Mouse (Mus musculus) ES-Bruce4 (cell line): ENCODE results near the gene Gramd4. TPM values are rescaled to one million over a fixed set of nuclear protein-coding genes. Genes with fewer than 3 reads are reported as not detected.

Experiments used
- H3K27ac ChIP-seq: 2 replicates; pipeline ENCODE4 v1.5.1; 2012; ENCODE audit warnings: low read length, inconsistent platforms; ENCODE audit not compliant: insufficient read depth
- H3K27me3 ChIP-seq: 2 replicates; pipeline ENCODE4 v1.6.1; 2012; ENCODE audit warnings: mild to moderate bottlenecking, low read length, inconsistent platforms; ENCODE audit not compliant: control insufficient read depth, poor library complexity, insufficient read depth, severe bottlenecking
- H3K36me3 ChIP-seq: 2 replicates; pipeline ENCODE4 v1.6.1; 2012; ENCODE audit warnings: inconsistent platforms, mild to moderate bottlenecking, low read length, moderate library complexity; ENCODE audit not compliant: control insufficient read depth, poor library complexity, insufficient read depth, severe bottlenecking
- H3K4me1 ChIP-seq: one replicate; pipeline ENCODE4 v1.8.1; 2011; ENCODE audit warnings: low read length; ENCODE audit not compliant: control insufficient read depth, insufficient read depth
- H3K4me3 ChIP-seq: 2 replicates; pipeline ENCODE4 v1.5.1; 2011; ENCODE audit warnings: low read depth, mild to moderate bottlenecking, low read length
- H3K9ac ChIP-seq: 2 replicates; pipeline ENCODE4 v1.6.1; 2012; ENCODE audit warnings: low read depth, mild to moderate bottlenecking, inconsistent platforms; ENCODE audit not compliant: poor library complexity, severe bottlenecking
- H3K9me3 ChIP-seq: replicated peaks from 2 replicates; pipeline ENCODE4 v1.6.1; 2012; ENCODE audit warnings: mild to moderate bottlenecking, low read length, inconsistent platforms; ENCODE audit not compliant: control insufficient read depth, poor library complexity, insufficient read depth, severe bottlenecking
- CTCF ChIP-seq: IDR thresholded peaks from one replicate; pipeline ENCODE4 v1.8.1; 2011; ENCODE audit warnings: low read depth, low read length
- EP300 ChIP-seq: IDR thresholded peaks from 2 replicates; pipeline ENCODE4 v1.6.1; 2011; ENCODE audit warnings: low read depth, low read length; ENCODE audit not compliant: insufficient read depth
- POLR2A ChIP-seq: IDR thresholded peaks from one replicate; pipeline ENCODE4 v1.8.1; 2011; ENCODE audit warnings: low read length; ENCODE audit not compliant: insufficient read depth
- polyA plus RNA-seq: library from polyadenylated mRNA; stranded (reverse); fragments of >200 nt; gene quantifications from 2 replicates; pipeline ENCODE4 v1.2.4, GENCODE M21; 2011; ENCODE audit warnings: low read depth; ENCODE audit not compliant: missing spikeins, insufficient read depth, insufficient read length

Gene Gramd4
- polyA plus RNA-seq, 1 experiment = 22.6 TPM

DNA sequence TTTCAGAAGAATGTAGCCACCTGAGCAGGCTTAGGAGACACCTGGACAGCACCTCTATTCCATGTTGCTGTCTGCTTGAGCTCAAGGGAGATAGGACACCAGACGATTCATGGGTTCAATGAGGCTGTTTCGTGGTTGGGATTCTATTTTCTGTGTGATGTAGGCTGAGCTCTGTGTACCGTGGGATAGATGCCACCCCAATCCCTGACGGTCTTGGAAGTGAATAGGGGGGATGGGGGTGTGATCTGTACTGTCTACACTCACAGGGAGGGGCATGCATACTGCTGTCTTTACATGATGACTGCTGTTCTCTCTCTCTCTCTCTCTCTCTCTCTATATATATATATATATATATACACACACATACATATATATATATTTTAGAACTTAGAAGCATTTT is 7.9 kb downstream of the Gramd4 start:
- Histone ChIP-seq H3K9ac (no peak overlapping the region), H3K9me3 (no peaks in the 10 kb centered on the region), H3K4me1 (peaks cover 1% of the 10 kb centered on the region), H3K27me3 (no peaks in the 10 kb centered on the region), H3K36me3 (no peaks in the 10 kb centered on the region), H3K27ac (no peak overlapping the region), H3K4me3 (no peak overlapping the region)
- TF ChIP-seq EP300 = no peak
- TF ChIP-seq POLR2A = no peak
- TF ChIP-seq CTCF = no peak

GRCm38 (mm10) chr15:86066836-86067580 is 9.5 kb downstream of the Gramd4 start:
- Histone ChIP-seq H3K27me3 (no peaks in the 10 kb centered on the region), H3K27ac (no peak overlapping the region), H3K4me3 (no peak overlapping the region), H3K9ac (no peak overlapping the region), H3K9me3 (no peaks in the 10 kb centered on the region), H3K36me3 (no peaks in the 10 kb centered on the region), H3K4me1 (no peaks in the 10 kb centered on the region)
- TF ChIP-seq EP300 (no peak), CTCF (no peak), POLR2A (no peak)

DNA sequence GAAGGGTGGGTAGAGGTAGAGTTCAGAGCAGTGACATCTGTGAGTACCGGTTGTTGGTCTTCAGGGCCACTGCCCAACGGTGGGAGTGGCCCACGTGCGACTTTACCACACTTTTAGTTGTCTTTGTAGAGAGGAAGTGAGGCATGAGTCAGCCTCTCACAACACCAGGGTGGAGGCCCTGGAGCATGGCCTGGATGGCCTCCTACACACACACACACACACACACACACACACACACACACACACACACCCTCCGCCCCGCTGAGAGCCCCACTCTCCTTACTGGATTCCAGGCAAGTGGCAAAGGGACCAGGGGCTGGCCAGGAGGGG is 10.1 kb downstream of the Gramd4 start:
- no peak overlapping the region for H3K27ac ChIP-seq
- TF ChIP-seq CTCF = no peak
- no peak for TF ChIP-seq EP300
- TF ChIP-seq POLR2A = no peak

DNA sequence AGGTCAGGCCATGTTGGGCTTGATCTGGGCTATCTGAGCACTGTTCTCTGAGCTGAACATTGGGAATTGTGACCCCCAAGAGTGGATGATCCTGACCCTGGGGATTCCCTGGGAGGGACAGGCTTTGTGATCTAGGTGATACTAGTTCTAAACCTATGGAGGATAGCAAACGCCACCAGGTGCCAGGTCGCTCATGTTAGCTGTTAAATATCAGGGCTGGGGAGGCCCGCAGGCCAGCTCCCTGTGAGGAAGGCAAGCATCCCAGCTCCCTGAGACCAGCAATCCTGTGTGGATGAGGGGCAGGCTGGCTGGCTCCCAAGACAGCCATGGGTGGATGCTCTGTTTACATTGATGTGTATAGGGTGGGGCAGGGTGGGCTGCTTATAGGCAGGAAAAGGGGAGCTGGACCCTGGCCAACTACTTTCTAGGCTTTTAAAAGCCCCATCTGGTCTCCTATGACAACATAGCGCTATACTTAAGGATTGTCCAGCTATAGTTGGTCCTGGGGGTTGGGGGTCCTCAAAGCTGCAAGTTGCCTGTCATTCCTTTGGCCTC is 10.5 kb downstream of the Gramd4 start:
- no peaks in the 10 kb centered on the region for H3K9me3 ChIP-seq
- H3K36me3 ChIP-seq = no peaks in the 10 kb centered on the region
- no peak for TF ChIP-seq POLR2A
- no peak overlapping the region for H3K27ac ChIP-seq
- H3K27me3 ChIP-seq = no peaks in the 10 kb centered on the region
- no peaks in the 10 kb centered on the region for H3K4me1 ChIP-seq
- no peak overlapping the region for H3K9ac ChIP-seq
- no peak overlapping the region for H3K4me3 ChIP-seq

More for the DNA sequence above, 10.1 kb downstream of the Gramd4 start:
- Histone ChIP-seq H3K9ac (no peak overlapping the region), H3K4me1 (no peaks in the 10 kb centered on the region), H3K27me3 (no peaks in the 10 kb centered on the region), H3K4me3 (no peak overlapping the region), H3K9me3 (no peaks in the 10 kb centered on the region), H3K36me3 (no peaks in the 10 kb centered on the region)

DNA sequence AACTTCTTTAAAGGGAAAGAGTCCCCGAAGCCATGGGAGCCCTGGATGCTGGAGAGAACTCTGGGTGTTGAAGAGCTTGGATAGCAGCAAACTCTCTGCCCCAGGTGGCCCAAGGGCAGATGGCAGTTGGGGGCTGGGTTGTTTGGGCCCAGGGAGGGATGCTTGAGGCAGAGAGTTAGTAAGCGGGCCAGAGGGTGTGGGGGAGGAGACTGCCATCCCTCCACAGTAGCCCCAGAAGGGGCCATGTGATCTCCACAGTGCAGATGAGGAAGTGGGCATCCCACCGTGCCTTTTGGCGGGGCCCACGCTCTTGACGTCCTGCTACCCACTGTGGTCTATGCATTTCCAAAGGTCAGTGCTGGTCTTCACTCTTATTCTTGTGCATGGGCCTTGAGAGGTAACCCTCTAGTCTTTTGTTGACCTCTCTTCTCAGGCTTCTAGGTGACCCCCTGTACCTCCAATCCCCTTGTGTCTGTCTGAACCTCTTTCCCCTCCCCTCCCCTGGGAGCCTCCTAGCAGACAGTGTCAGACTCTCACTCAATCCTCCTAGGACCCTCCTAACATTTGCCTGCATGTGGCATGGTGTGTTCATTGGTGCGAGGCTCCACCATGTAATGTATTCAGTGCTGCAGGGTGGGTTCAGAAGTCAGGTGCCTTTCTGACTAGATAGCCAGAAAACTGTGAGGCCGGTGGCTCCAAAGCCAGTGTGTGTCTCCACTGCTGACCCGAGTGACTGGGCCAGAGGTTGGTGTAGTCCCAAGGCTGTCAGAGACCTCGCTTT is 11.7 kb downstream of the Gramd4 start:
- Histone ChIP-seq H3K4me3 (no peak overlapping the region), H3K36me3 (no peaks in the 10 kb centered on the region), H3K9ac (no peak overlapping the region), H3K27ac (no peak overlapping the region), H3K27me3 (no peaks in the 10 kb centered on the region), H3K9me3 (no peaks in the 10 kb centered on the region), H3K4me1 (no peaks in the 10 kb centered on the region)
- TF ChIP-seq POLR2A (no peak), EP300 (no peak), CTCF (no peak)

- H3K27ac ChIP-seq = no peak overlapping the region
- H3K4me1 ChIP-seq = no peaks in the 10 kb centered on the region
Observed at GRCm38 (mm10) chr15:86070368-86070767, 12.9 kb downstream of the Gramd4 start.

More at GRCm38 (mm10) chr15:86070368-86070767, 12.9 kb downstream of the Gramd4 start:
- no peaks in the 10 kb centered on the region for H3K27me3 ChIP-seq
- no peaks in the 10 kb centered on the region for H3K9me3 ChIP-seq
- TF ChIP-seq CTCF = no peak
- no peak for TF ChIP-seq POLR2A
- TF ChIP-seq EP300 = no peak
- H3K36me3 ChIP-seq = no peaks in the 10 kb centered on the region
- no peak overlapping the region for H3K4me3 ChIP-seq
- H3K9ac ChIP-seq = no peak overlapping the region
